Mouse (Mus musculus) thymus, adult 2 months (tissue): Measurements from ENCODE around the gene Sbk1. TPM values are rescaled to one million over a fixed set of nuclear protein-coding genes. Genes with fewer than 3 reads are reported as not detected.
A peak's percentile ranks its signal among the peaks of the same experiment; 100 is the strongest.
"Not testable (repeated sequence)": the region's sequence is repeated elsewhere in the genome, so short reads cannot be mapped to it uniquely, and the experiment has no call there.

Source experiments
- DNase-seq: peaks from one replicate; pipeline ENCODE4 v3.0.0; 2021
- H3K27ac ChIP-seq: fragments of 200-500 bp; 2 replicates; pipeline ENCODE4 v1.5.1; 2012; ENCODE audit warnings: low read length, control low read depth; ENCODE audit not compliant: control insufficient read depth, insufficient read depth
- H3K27me3 ChIP-seq: fragments of 200-500 bp; 2 replicates; pipeline ENCODE4 v1.6.1; 2012; ENCODE audit warnings: mild to moderate bottlenecking, low read length, moderate library complexity, mixed read lengths; ENCODE audit not compliant: control insufficient read depth, insufficient read depth
- H3K36me3 ChIP-seq: fragments of 200-500 bp; 2 replicates; pipeline ENCODE4 v1.6.1; 2012; ENCODE audit warnings: mild to moderate bottlenecking, low read length, moderate library complexity; ENCODE audit not compliant: control insufficient read depth, insufficient read depth
- H3K4me1 ChIP-seq: fragments of 200-500 bp; replicated peaks from 2 replicates; pipeline ENCODE4 v1.6.1; 2012; ENCODE audit warnings: low read length; ENCODE audit not compliant: control insufficient read depth, insufficient read depth
- H3K4me3 ChIP-seq: fragments of 200-500 bp; 2 replicates; pipeline ENCODE4 v1.5.1; 2012; ENCODE audit warnings: mild to moderate bottlenecking, low read length, control low read depth, moderate library complexity; ENCODE audit not compliant: control insufficient read depth, insufficient read depth
- CTCF ChIP-seq: fragments of 200-500 bp; IDR thresholded peaks from 2 replicates; pipeline ENCODE4 v1.5.1; 2012; ENCODE audit warnings: mild to moderate bottlenecking, control low read depth, low read length, moderate library complexity, borderline replicate concordance; ENCODE audit not compliant: control insufficient read depth, poor library complexity, insufficient read depth; ENCODE audit errors: extremely low read depth
- POLR2A ChIP-seq: fragments of 200-500 bp; IDR thresholded peaks from 2 replicates; pipeline ENCODE4 v1.6.1; 2012; ENCODE audit warnings: mild to moderate bottlenecking, low read length, control low read depth, moderate library complexity; ENCODE audit not compliant: control insufficient read depth, poor library complexity, insufficient read depth; ENCODE audit errors: extremely low read depth
- WGBS: fragments of 180-500 bp; shearing (Covaris S2); methylation state at CpG from one replicate; pipeline ENCODE4 v1.1.7; 2018; 5-methylcytosine and 5-hydroxymethylcytosine counted together
- polyA plus RNA-seq: library from polyadenylated mRNA; depleted of rRNA; stranded (reverse); fragments of >200 nt; gene quantifications from 2 replicates; pipeline ENCODE4 v1.2.3, GENCODE M21; 2012

Sbk1 gene
- polyA plus RNA-seq, 1 experiment = 82.0 TPM

GRCm38 (mm10) chr7:126280696-126281095, 8.3 kb downstream of the Sbk1 start:
- H3K27ac ChIP-seq = no peak overlapping the region
- no peaks in the 10 kb centered on the region; the same call in 1 of the 2 replicates for H3K36me3 ChIP-seq
- 91% methylated on average over 6 of the region's 6 CpGs for WGBS
- DNase-seq = no peak
- no peak for TF ChIP-seq POLR2A
- TF ChIP-seq CTCF = no peak
- H3K4me3 ChIP-seq = no peak overlapping the region
- H3K4me1 ChIP-seq = peaks cover 48% of the 10 kb centered on the region
- H3K27me3 ChIP-seq = no peaks in the 10 kb centered on the region

GRCm38 (mm10) chr7:126281876-126282682, 9.7 kb downstream of the Sbk1 start:
- H3K27ac ChIP-seq = no peak overlapping the region
- peaks cover 51% of the 10 kb centered on the region for H3K4me1 ChIP-seq
- 92% methylated on average over 16 of the region's 16 CpGs for WGBS
- no peak for DNase-seq
- TF ChIP-seq CTCF = no peak
- no peak for TF ChIP-seq POLR2A
- H3K36me3 ChIP-seq = no peaks in the 10 kb centered on the region
- no peaks in the 10 kb centered on the region for H3K27me3 ChIP-seq
- no peak overlapping the region for H3K4me3 ChIP-seq

GRCm38 (mm10) chr7:126282683-126282990, 10.2 kb downstream of the Sbk1 start:
- WGBS = 94% methylated on average over 8 of the region's 8 CpGs
- not testable (repeated sequence) for DNase-seq

GRCm38 (mm10) chr7:126284021-126284420, 11.6 kb downstream of the Sbk1 start:
- H3K4me1 ChIP-seq = peaks cover 58% of the 10 kb centered on the region
- WGBS = 85% methylated on average over 5 of the region's 5 CpGs
- H3K27ac ChIP-seq = peak overlapping the region; percentile 81

More at GRCm38 (mm10) chr7:126282683-126282990, 10.2 kb downstream of the Sbk1 start:
- peaks cover 48% of the 10 kb centered on the region for H3K4me1 ChIP-seq
- not testable (repeated sequence) for H3K4me3 ChIP-seq, H3K27me3 ChIP-seq, H3K36me3 ChIP-seq, H3K27ac ChIP-seq

DNA sequence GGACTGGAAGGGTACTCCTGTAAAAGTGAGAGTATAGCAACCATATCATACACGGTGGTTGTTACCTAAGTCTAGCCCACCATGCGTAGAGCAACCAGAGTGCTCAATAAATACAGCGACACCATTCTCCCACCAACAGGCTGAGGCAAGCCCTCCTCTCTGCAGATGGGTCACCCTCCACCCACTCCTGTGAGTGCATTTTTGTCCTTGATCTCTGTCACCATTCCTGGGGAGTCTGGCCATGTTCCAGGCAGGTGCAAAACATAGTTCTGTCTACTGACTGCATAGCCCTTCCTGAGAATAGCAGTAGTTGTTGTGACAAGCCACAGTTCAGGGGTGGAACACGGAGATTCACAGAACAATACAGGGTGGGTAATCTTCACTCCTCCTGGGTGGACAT, 12.0 kb downstream of the Sbk1 start:
- peak; percentile 16 for DNase-seq

More at GRCm38 (mm10) chr7:126284021-126284420, 11.6 kb downstream of the Sbk1 start:
- Histone ChIP-seq H3K27me3 (no peaks in the 10 kb centered on the region), H3K4me3 (no peak overlapping the region), H3K36me3 (no peaks in the 10 kb centered on the region)
- DNase-seq = no peak
- TF ChIP-seq CTCF (no peak), POLR2A (no peak)

GRCm38 (mm10) chr7:126284865-126285264, 12.4 kb downstream of the Sbk1 start:
- DNase-seq = peak; percentile 64

More for the DNA sequence above, 12.0 kb downstream of the Sbk1 start:
- 58% methylated on average over 4 of the region's 4 CpGs for WGBS
- Histone ChIP-seq H3K4me3 (no peak overlapping the region), H3K36me3 (no peaks in the 10 kb centered on the region), H3K4me1 (peaks cover 58% of the 10 kb centered on the region), H3K27ac (peak overlapping the region; percentile 81), H3K27me3 (no peaks in the 10 kb centered on the region)
- TF ChIP-seq CTCF (no peak), POLR2A (no peak)

More at GRCm38 (mm10) chr7:126284865-126285264, 12.4 kb downstream of the Sbk1 start:
- Histone ChIP-seq H3K27me3 (no peaks in the 10 kb centered on the region), H3K4me1 (peaks cover 56% of the 10 kb centered on the region), H3K27ac (peak overlapping the region; percentile 81), H3K36me3 (no peaks in the 10 kb centered on the region), H3K4me3 (no peak overlapping the region)
- TF ChIP-seq POLR2A (no peak), CTCF (no peak)
- whole genome bisulfite sequencing = 4% methylated on average over 4 of the region's 4 CpGs
